Mouse (Mus musculus): Measurements from ENCODE around the gene Elmo1. TPM values are rescaled to one million over a fixed set of nuclear protein-coding genes. Genes with fewer than 3 reads are reported as not detected.

Elmo1 gene
- polyA plus RNA-seq, 1 experiment from 2014 or later = 16.8 TPM

DNA sequence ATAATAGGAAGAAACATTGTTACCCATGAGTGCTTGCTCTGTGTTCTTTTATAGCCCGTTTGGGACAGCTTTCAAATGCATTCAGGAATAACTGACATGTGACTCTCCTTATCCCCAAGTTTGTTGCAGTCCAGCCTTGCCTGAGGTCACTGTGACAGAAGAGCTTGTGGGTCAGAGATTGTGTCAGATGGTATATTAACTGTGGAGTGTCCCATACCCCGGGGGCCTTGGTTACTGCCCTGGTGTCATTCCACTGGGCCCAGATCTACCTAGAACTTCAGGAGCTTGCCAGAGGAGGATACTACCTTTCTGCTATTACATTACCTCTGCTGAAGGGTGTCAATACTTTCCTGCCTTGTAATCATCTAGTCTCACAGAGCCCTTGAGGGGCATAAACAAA, 14.4 kb downstream of the Elmo1 start:
- no peak overlapping the region for H3K9ac ChIP-seq (replicated peaks; ENCODE audit: low read length)
- H3K27ac ChIP-seq (ENCODE audit: low read length) = no peak overlapping the region
- no peaks in the 10 kb centered on the region for H3K36me3 ChIP-seq (ENCODE audit: insufficient read depth, low read length)
- 52% methylated on average over 2 of the region's 2 CpGs for WGBS
- no peak for ATAC-seq (ENCODE audit: low FRiP score, low TSS enrichment)
- no peaks in the 10 kb centered on the region for H3K9me3 ChIP-seq (ENCODE audit: low read length)
- no peak overlapping the region for H3K4me3 ChIP-seq (ENCODE audit: low read length)
- H3K4me2 ChIP-seq (replicated peaks; ENCODE audit: low read depth, low read length) = no peak overlapping the region
- H3K27me3 ChIP-seq (ENCODE audit: insufficient read depth, low read length) = no peaks in the 10 kb centered on the region
- peaks cover 6% of the 10 kb centered on the region for H3K4me1 ChIP-seq (ENCODE audit: insufficient read depth, low read length)

GRCm38 (mm10) chr13:20105996-20106395, 15.6 kb downstream of the Elmo1 start:
- no peaks in the 10 kb centered on the region for H3K27me3 ChIP-seq (ENCODE audit: insufficient read depth, low read length)
- no peak overlapping the region for H3K4me3 ChIP-seq (ENCODE audit: low read length)
- no peak overlapping the region for H3K4me2 ChIP-seq (replicated peaks; ENCODE audit: low read depth, low read length)
- 91% methylated on average over 2 of the region's 2 CpGs for WGBS
- no peak for ATAC-seq (ENCODE audit: low FRiP score, low TSS enrichment)
- H3K9ac ChIP-seq (replicated peaks; ENCODE audit: low read length) = no peak overlapping the region
- no peaks in the 10 kb centered on the region for H3K9me3 ChIP-seq (ENCODE audit: low read length)
- no peak overlapping the region for H3K27ac ChIP-seq (ENCODE audit: low read length)
- H3K4me1 ChIP-seq (ENCODE audit: insufficient read depth, low read length) = no peaks in the 10 kb centered on the region
- H3K36me3 ChIP-seq (ENCODE audit: insufficient read depth, low read length) = no peaks in the 10 kb centered on the region

GRCm38 (mm10) chr13:20107953-20108498, 17.6 kb downstream of the Elmo1 start:
- no peaks in the 10 kb centered on the region for H3K36me3 ChIP-seq (ENCODE audit: insufficient read depth, low read length)
- H3K27me3 ChIP-seq (ENCODE audit: insufficient read depth, low read length) = no peaks in the 10 kb centered on the region
- WGBS = 89% methylated on average over 5 of the region's 5 CpGs
- no peak for ATAC-seq (ENCODE audit: low FRiP score, low TSS enrichment)
- no peak overlapping the region for H3K4me3 ChIP-seq (ENCODE audit: low read length)
- no peaks in the 10 kb centered on the region for H3K4me1 ChIP-seq (ENCODE audit: insufficient read depth, low read length)
- H3K4me2 ChIP-seq (replicated peaks; ENCODE audit: low read depth, low read length) = no peak overlapping the region
- no peaks in the 10 kb centered on the region for H3K9me3 ChIP-seq (ENCODE audit: low read length)
- no peak overlapping the region for H3K9ac ChIP-seq (replicated peaks; ENCODE audit: low read length)
- no peak overlapping the region for H3K27ac ChIP-seq (ENCODE audit: low read length)

GRCm38 (mm10) chr13:20108956-20109355, 18.6 kb downstream of the Elmo1 start:
- ATAC-seq (ENCODE audit: low FRiP score, low TSS enrichment) = no peak
- Histone ChIP-seq H3K4me1 (ENCODE audit: insufficient read depth, low read length) (no peaks in the 10 kb centered on the region), H3K27me3 (ENCODE audit: insufficient read depth, low read length) (no peaks in the 10 kb centered on the region), H3K4me2 (replicated peaks; ENCODE audit: low read depth, low read length) (no peak overlapping the region), H3K9ac (replicated peaks; ENCODE audit: low read length) (no peak overlapping the region), H3K36me3 (ENCODE audit: insufficient read depth, low read length) (no peaks in the 10 kb centered on the region), H3K27ac (ENCODE audit: low read length) (no peak overlapping the region), H3K9me3 (ENCODE audit: low read length) (no peaks in the 10 kb centered on the region), H3K4me3 (ENCODE audit: low read length) (no peak overlapping the region)
- 54% methylated on average over 10 of the region's 10 CpGs for WGBS

GRCm38 (mm10) chr13:20109446-20109845, 19.1 kb downstream of the Elmo1 start:
- no peak overlapping the region for H3K9ac ChIP-seq (replicated peaks; ENCODE audit: low read length)
- no peak overlapping the region for H3K27ac ChIP-seq (ENCODE audit: low read length)
- WGBS = 45% methylated on average over 2 of the region's 2 CpGs
- no peak overlapping the region for H3K4me2 ChIP-seq (replicated peaks; ENCODE audit: low read depth, low read length)
- ATAC-seq (ENCODE audit: low FRiP score, low TSS enrichment) = no peak
- no peak overlapping the region for H3K4me3 ChIP-seq (ENCODE audit: low read length)
- no peaks in the 10 kb centered on the region for H3K27me3 ChIP-seq (ENCODE audit: insufficient read depth, low read length)
- no peaks in the 10 kb centered on the region for H3K4me1 ChIP-seq (ENCODE audit: insufficient read depth, low read length)
- no peaks in the 10 kb centered on the region for H3K36me3 ChIP-seq (ENCODE audit: insufficient read depth, low read length)
- H3K9me3 ChIP-seq (ENCODE audit: low read length) = no peaks in the 10 kb centered on the region

- H3K27me3 ChIP-seq (ENCODE audit: insufficient read depth, low read length) = no peaks in the 10 kb centered on the region
- no peaks in the 10 kb centered on the region for H3K4me1 ChIP-seq (ENCODE audit: insufficient read depth, low read length)
- no peaks in the 10 kb centered on the region for H3K36me3 ChIP-seq (ENCODE audit: insufficient read depth, low read length)
- H3K4me2 ChIP-seq (replicated peaks; ENCODE audit: low read depth, low read length) = no peak overlapping the region
- no peak overlapping the region for H3K4me3 ChIP-seq (ENCODE audit: low read length)
- ATAC-seq (ENCODE audit: low FRiP score, low TSS enrichment) = no peak
- WGBS = 75% methylated on average over 11 of the region's 11 CpGs
- no peak overlapping the region for H3K27ac ChIP-seq (ENCODE audit: low read length)
- H3K9ac ChIP-seq (replicated peaks; ENCODE audit: low read length) = no peak overlapping the region
- H3K9me3 ChIP-seq (ENCODE audit: low read length) = no peaks in the 10 kb centered on the region
Measured at GRCm38 (mm10) chr13:20109987-20110680, 19.7 kb downstream of the Elmo1 start.

DNA sequence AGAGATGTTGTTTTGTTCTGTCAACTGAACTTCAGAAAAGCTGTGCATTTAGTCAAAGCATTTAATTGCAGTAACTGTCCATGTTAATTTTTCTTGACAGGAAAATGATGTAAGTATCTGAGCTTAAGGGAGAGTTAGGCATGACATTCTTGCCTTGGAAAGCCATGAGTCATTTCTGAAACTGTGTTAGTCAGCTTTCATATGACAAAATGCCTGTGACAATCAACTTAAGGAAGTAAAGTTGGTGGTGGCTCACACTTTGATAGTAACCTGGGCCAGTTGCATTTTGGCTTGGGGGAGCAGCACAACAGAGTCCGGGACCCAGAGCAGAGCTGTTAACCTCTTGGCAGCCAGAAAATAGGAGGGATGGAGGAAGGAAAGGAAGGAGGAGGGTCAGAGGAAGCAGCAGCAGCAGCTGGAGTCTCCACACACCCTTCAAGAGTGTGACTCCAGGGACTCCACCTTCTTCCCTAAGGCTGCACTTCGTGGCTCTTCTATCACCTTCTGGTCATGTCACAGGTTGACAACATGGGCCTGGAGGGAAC, 20.9 kb downstream of the Elmo1 start:
- ATAC-seq (ENCODE audit: low FRiP score, low TSS enrichment) = no peak
- Histone ChIP-seq H3K4me1 (ENCODE audit: insufficient read depth, low read length) (no peaks in the 10 kb centered on the region), H3K9me3 (ENCODE audit: low read length) (no peaks in the 10 kb centered on the region), H3K27ac (ENCODE audit: low read length) (no peak overlapping the region), H3K27me3 (ENCODE audit: insufficient read depth, low read length) (no peaks in the 10 kb centered on the region), H3K4me2 (replicated peaks; ENCODE audit: low read depth, low read length) (no peak overlapping the region), H3K4me3 (ENCODE audit: low read length) (no peak overlapping the region), H3K9ac (replicated peaks; ENCODE audit: low read length) (no peak overlapping the region), H3K36me3 (ENCODE audit: insufficient read depth, low read length) (no peaks in the 10 kb centered on the region)
- WGBS = 26% methylated on average over 2 of the region's 2 CpGs

DNA sequence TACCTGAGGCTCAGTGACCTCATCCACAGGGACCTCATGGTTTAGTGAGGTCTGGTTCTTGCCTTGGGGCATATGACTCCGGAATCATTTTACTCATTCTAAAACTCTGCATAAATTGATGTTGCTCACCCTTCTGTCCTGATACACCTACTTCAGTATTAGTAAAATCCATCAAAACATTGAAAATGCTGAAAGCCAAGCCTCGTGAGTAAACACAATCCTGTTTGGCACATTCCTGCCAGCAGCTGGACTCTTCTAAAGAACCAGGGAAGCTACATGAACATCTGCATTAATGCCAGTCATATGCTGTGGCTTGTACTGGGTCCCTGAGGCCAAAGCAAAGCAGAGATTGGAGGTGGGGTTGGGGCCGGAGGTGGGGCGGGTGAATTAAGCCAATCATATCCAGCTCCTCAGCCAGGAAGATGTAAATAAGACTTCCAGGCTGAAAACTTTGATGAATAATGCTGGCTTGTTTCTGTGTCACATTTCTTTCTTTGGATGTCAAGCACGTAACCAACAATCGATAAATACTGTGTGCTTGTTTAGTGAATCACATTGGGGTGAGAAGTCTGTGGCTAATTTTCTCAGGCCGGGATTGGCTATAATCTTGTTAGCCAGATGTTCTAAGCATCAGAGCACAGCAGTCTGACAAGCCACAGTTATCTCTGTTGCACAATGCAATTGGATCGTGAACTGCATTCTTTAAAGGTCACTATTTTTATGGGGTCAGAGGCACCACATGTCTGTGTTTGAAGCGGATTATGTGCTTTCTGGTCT, 24.9 kb downstream of the Elmo1 start:
- Histone ChIP-seq H3K4me3 (ENCODE audit: low read length) (no peak overlapping the region), H3K27ac (ENCODE audit: low read length) (no peak overlapping the region), H3K4me2 (replicated peaks; ENCODE audit: low read depth, low read length) (no peak overlapping the region), H3K36me3 (ENCODE audit: insufficient read depth, low read length) (no peaks in the 10 kb centered on the region), H3K27me3 (ENCODE audit: insufficient read depth, low read length) (no peaks in the 10 kb centered on the region), H3K9ac (replicated peaks; ENCODE audit: low read length) (no peak overlapping the region), H3K4me1 (ENCODE audit: insufficient read depth, low read length) (no peaks in the 10 kb centered on the region), H3K9me3 (ENCODE audit: low read length) (no peaks in the 10 kb centered on the region)
- WGBS = 51% methylated on average over 9 of the region's 9 CpGs
- no peak for ATAC-seq (ENCODE audit: low FRiP score, low TSS enrichment)

DNA sequence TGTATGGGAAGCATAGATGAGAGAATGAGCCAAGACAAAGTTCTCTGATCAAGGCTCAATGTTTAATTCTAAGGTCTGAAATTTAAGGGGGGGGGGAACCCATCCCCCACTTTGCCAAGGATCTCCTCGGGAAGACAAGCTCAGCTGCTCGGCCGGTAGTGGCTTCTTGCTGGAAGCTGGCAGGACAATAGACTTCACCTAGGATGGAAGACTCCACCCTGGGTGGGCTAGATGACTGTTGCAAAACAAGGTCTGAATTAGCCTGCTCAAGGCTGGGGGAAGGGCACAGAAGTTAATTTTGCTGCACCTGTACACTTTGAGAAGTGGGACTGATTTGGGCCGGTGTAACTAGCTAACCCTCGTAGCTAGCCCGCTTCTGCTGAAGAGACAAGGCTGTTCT, 25.6 kb downstream of the Elmo1 start:
- Histone ChIP-seq H3K27ac (ENCODE audit: low read length) (no peak overlapping the region), H3K36me3 (ENCODE audit: insufficient read depth, low read length) (no peaks in the 10 kb centered on the region), H3K4me1 (ENCODE audit: insufficient read depth, low read length) (no peaks in the 10 kb centered on the region), H3K9me3 (ENCODE audit: low read length) (no peaks in the 10 kb centered on the region), H3K27me3 (ENCODE audit: insufficient read depth, low read length) (no peaks in the 10 kb centered on the region), H3K4me3 (ENCODE audit: low read length) (no peak overlapping the region), H3K9ac (replicated peaks; ENCODE audit: low read length) (no peak overlapping the region), H3K4me2 (replicated peaks; ENCODE audit: low read depth, low read length) (no peak overlapping the region)
- WGBS = 67% methylated on average over 6 of the region's 6 CpGs
- ATAC-seq (ENCODE audit: low FRiP score, low TSS enrichment) = no peak

Measured in kidney, embryonic 16.5 days (tissue).